ENCODE assay signal across 12 mouse cellular contexts in genomic region chr6:72690595-72690994, GRCm38 (mm10).
A peak's percentile ranks its signal among the peaks of the same experiment; 100 is the strongest.
DNase-seq lines count a peak whose midpoint lies in the region; ATAC-seq and TF ChIP-seq lines count a peak whose summit lies in the region.
"Had no signal": no experiment of that assay in that cellular context is flagged by ENCODE, and none has a peak within 500 bp of the region (broad histone marks: within the 10 kb centered on the region; RNA-seq: fewer than 3 reads in every experiment).

No protein-coding gene starts in this region.

- H3K36me3 ChIP-seq in heart, embryonic 15.5 days: no peaks in the 10 kb centered on the region
- H3K36me3 ChIP-seq in ES-E14 (ENCODE audit: control insufficient read depth, insufficient read depth, low read length, poor library complexity, severe bottlenecking): peaks cover 3% of the 10 kb centered on the region; the same call in 1 of the 2 replicates
- H3K36me3 ChIP-seq in limb, embryonic 14.5 days (ENCODE audit: control insufficient read depth, insufficient read depth, low read length): no peaks in the 10 kb centered on the region

- intact Hi-C loops in heart, postnatal 25 days (cut with DNase I): no loop called here
- intact Hi-C loops in left cerebral cortex, postnatal 36 days (cut with DNase I): no loop called here

- peak overlapping the region; percentile 42 for H3K27ac ChIP-seq in heart, embryonic 15.5 days
- no peak overlapping the region for H3K27ac ChIP-seq in ES-E14 (ENCODE audit: insufficient read depth, low read depth, low read length, poor library complexity, severe bottlenecking)
- H3K27ac ChIP-seq in limb, embryonic 14.5 days (replicated peaks; ENCODE audit: low read depth, low read length): peak overlapping the region; percentile 65

- no peak overlapping the region for H3K9ac ChIP-seq in heart, embryonic 15.5 days
- H3K9ac ChIP-seq in ES-E14 (ENCODE audit: insufficient read depth, low read depth, low read length, poor library complexity, severe bottlenecking): peak overlapping the region; percentile 51; the same call in 1 of the 2 replicates
- H3K9ac ChIP-seq in limb, embryonic 14.5 days (ENCODE audit: low read depth, low read length, severe bottlenecking): no peak overlapping the region

- peaks cover 51% of the 10 kb centered on the region for H3K4me1 ChIP-seq in heart, embryonic 15.5 days (replicated peaks)
- peaks cover 0 to 10% of the 10 kb centered on the region in 2 experiments; a peak in 1 of 4 replicates for H3K4me1 ChIP-seq in ES-E14 (ENCODE audit: control insufficient read depth in 2 of 2, insufficient read depth in 2 of 2, low read length in 2 of 2, poor library complexity in 1 of 2)
- peaks cover 65% of the 10 kb centered on the region for H3K4me1 ChIP-seq in limb, embryonic 14.5 days (ENCODE audit: control insufficient read depth, insufficient read depth, low read length)

- in situ Hi-C loops in ES-E14 (cut with MboI; ENCODE audit: low sequenced_read_pairs in 2 of 2, unreplicated experiment in 2 of 2): no loop called here

- WGBS in heart, embryonic 15.5 days: 55% methylated on average over 10 of the region's 10 CpGs
- 70% methylated on average over 10 of the region's 10 CpGs for WGBS in limb, embryonic 14.5 days

- no peaks in the 10 kb centered on the region for H3K9me3 ChIP-seq in heart, embryonic 15.5 days (replicated peaks)
- no peaks in the 10 kb centered on the region for H3K9me3 ChIP-seq in ES-E14 (ENCODE audit: control insufficient read depth, insufficient read depth, low read depth, low read length)
- H3K9me3 ChIP-seq in limb, embryonic 14.5 days (ENCODE audit: control insufficient read depth, low read length): no peaks in the 10 kb centered on the region

- ATAC-seq in heart, embryonic 15.5 days (replicated peaks; ENCODE audit: insufficient number of reproducible peaks, insufficient read depth, low FRiP score, low read depth): no peak
- peak; percentile 1; the same call in 1 of the 2 replicates for ATAC-seq in limb, embryonic 14.5 days (ENCODE audit: low FRiP score, low read depth)
- no peak for ATAC-seq in activated CD4-positive, CD25-positive, alpha-beta regulatory T cell, adult 4 months
- ATAC-seq: forebrain, embryonic 16.5 days had no signal

- no peak overlapping the region for H3K4me3 ChIP-seq in heart, embryonic 15.5 days
- peak overlapping the region; percentile 50 to 61; a peak in 3 of 4 replicates for H3K4me3 ChIP-seq in ES-E14 (ENCODE audit: insufficient read depth in 1 of 2, low read depth in 1 of 2, low read length in 2 of 2, poor library complexity in 1 of 2, severe bottlenecking in 1 of 2)
- no peak overlapping the region for H3K4me3 ChIP-seq in limb, embryonic 14.5 days (replicated peaks; ENCODE audit: low read length)

- peak overlapping the region; percentile 8; the same call in 1 of the 2 replicates for H3K4me2 ChIP-seq in heart, embryonic 15.5 days
- H3K4me2 ChIP-seq in limb, embryonic 14.5 days (replicated peaks; ENCODE audit: low read depth, low read length, severe bottlenecking): no peak overlapping the region

- no peak for DNase-seq in heart, postnatal 25 days (ENCODE audit: low spot score)
- DNase-seq in ES-E14 (ENCODE audit: low read depth, low spot score): peak; percentile 44
- DNase-seq in kidney, adult 11 months: peak; percentile 51
- DNase-seq in limb, embryonic 14.5 days (ENCODE audit: low spot score): no peak
- DNase-seq in left cerebral cortex, postnatal 36 days (ENCODE audit: low spot score in 2 of 2): no peak
- DNase-seq in left cerebral cortex, adult 9 months (ENCODE audit: low spot score in 2 of 2): no peak
- DNase-seq: adrenal gland, postnatal 25 days; cerebellum, postnatal 25 days; thymus, adult 2 months had no signal

- no peaks in the 10 kb centered on the region for H3K27me3 ChIP-seq in heart, embryonic 15.5 days
- H3K27me3 ChIP-seq in limb, embryonic 14.5 days (ENCODE audit: control insufficient read depth, insufficient read depth, low read length): no peaks in the 10 kb centered on the region

- no peak for TF ChIP-seq POLR2A in limb, embryonic 14.5 days (IDR thresholded peaks at IDR 0.05; ENCODE audit: borderline replicate concordance, extremely low read depth, insufficient read depth, insufficient read length)

TF ChIP-seq in ES-E14, 5 proteins besides CTCF, POLR2A, EP300 and RAD21:
- TF ChIP-seq ZNF384 (IDR thresholded peaks at IDR 0.05; ENCODE audit: low read depth, low read length) (no peak), MAFK (IDR thresholded peaks at IDR 0.05; ENCODE audit: insufficient read depth, low read depth, low read length) (no peak), HCFC1 (IDR thresholded peaks at IDR 0.05; ENCODE audit: borderline replicate concordance, insufficient read depth, low read length) (no peak), ZC3H11A (IDR thresholded peaks at IDR 0.05; ENCODE audit: borderline replicate concordance, low read depth, low read length) (no peak), CHD2 (IDR thresholded peaks at IDR 0.05; ENCODE audit: low read depth, low read length) (no peak)

Comparison
In these comparisons a context has a peak if more than half of its experiments do, and no peak if none do; other contexts are left out.
1. H3K4me3 ChIP-seq: peak in ES-E14 (2 of 2); none in heart, embryonic 15.5 days (single experiment) and limb, embryonic 14.5 days (single experiment).
2. DNase-seq: peak in ES-E14 (single experiment) and kidney, adult 11 months (single experiment); none in heart, postnatal 25 days (single experiment), limb, embryonic 14.5 days (single experiment), left cerebral cortex, postnatal 36 days (0 of 2) and left cerebral cortex, adult 9 months (0 of 2).